Mouse (Mus musculus) lung, adult 2 months (tissue): ENCODE results near the gene L1td1. TPM values are rescaled to one million over a fixed set of nuclear protein-coding genes. Genes with fewer than 3 reads are reported as not detected.

Experiments
- DNase-seq: peaks from one replicate; pipeline ENCODE4 v3.0.0; 2022
- H3K4me1 ChIP-seq: fragments of 200-500 bp; 2 replicates; pipeline ENCODE4 v1.6.1; 2011; ENCODE audit warnings: low read length; ENCODE audit not compliant: control insufficient read depth, insufficient read depth
- H3K4me3 ChIP-seq: fragments of 200-500 bp; replicated peaks from 2 replicates; pipeline ENCODE3; 2011; ENCODE audit warnings: low read depth, mild to moderate bottlenecking, control low read depth, low read length; ENCODE audit errors: extremely low read depth
- CTCF ChIP-seq: fragments of 200-500 bp; IDR thresholded peaks from 2 replicates; pipeline ENCODE4 v1.5.1; 2011; ENCODE audit warnings: mild to moderate bottlenecking, low read length, control low read depth; ENCODE audit not compliant: insufficient read depth
- POLR2A ChIP-seq: fragments of 200-500 bp; IDR thresholded peaks from 2 replicates; pipeline ENCODE4 v1.6.1; 2011; ENCODE audit warnings: low read depth, mild to moderate bottlenecking, control low read depth, low read length, borderline replicate concordance; ENCODE audit errors: extremely low read depth
- WGBS: fragments of 180-500 bp; shearing (Covaris S2); methylation state at CpG from one replicate; pipeline ENCODE4 v1.1.7; 2018; 5-methylcytosine and 5-hydroxymethylcytosine counted together
- polyA plus RNA-seq: library from polyadenylated mRNA; depleted of rRNA; stranded (reverse); fragments of >200 nt; gene quantifications from 2 replicates; pipeline ENCODE4 v1.2.3, GENCODE M21; 2012; rRNA removed

The L1td1 gene
- 0.03 and 0.13 TPM in 2 replicates for polyA plus RNA-seq

DNA sequence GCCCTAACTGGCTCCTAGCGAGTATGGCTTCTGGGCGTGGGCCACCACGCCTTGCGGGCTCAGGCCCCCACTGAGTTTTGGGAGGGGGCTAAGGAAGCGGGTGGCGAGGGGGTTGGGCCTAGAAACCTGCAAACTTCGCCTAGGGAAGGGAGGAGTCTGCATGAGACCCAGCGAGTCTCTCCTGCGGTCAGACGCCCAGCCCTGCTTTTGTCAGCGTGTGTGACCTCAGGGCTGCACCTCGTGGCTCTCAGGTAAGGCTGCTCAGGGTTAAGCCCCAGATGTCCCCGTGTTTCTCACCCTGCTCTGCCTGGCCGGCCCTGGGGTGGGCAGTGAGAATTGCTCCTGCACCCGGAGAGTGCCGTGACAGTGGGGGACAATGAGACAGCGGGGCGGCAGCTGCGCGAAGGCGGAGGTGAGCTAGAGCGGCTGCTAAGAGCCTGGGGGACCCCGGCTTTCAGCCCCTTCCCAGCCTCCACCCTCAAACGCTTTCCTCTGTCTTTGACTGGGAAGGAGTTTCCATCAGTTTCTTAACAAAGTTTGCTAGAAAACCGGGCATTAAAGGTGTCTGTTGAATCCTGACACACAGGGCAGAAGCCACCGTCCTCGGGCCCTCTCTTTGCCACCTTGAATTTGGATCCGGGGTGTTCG, at the start of gene L1td1:
L1td1 (plus strand) TSS at position 145 of the 648 bp plus-strand sequence.
- 25% methylated on average over 29 of the region's 29 CpGs for WGBS
- no peak for DNase-seq
- no peaks in the 10 kb centered on the region; the same call in 1 of the 2 replicates for H3K4me1 ChIP-seq
- H3K4me3 ChIP-seq, result peak within 1 kb of the TSS; percentile 24
- TF ChIP-seq CTCF (no peak), POLR2A (no peak)

DNA sequence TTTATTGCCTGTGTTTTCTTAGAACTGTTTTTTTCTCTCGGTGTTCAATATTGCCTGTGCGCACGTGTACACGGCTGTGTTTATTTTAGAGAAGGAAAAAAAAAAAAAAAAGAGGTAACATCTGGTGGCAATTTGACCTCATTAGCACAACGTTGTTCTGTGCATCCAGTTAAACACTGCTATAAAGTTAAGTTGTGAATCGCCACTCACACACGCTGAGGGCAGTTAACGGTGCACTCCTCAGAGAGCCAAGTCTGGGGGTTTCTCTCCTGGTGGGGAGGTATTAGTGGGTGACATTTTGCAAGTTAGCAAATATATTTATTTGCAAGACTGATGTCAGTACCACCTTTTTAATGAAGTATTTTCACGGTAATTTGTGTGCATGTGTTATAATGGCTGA, 49.0 kb upstream of the L1td1 start:
- TF ChIP-seq CTCF (no peak), POLR2A (no peak)
- Histone ChIP-seq H3K4me1 (no peaks in the 10 kb centered on the region), H3K4me3 (no peak overlapping the region)
- 64% methylated on average over 9 of the region's 9 CpGs for WGBS
- no peak for DNase-seq

DNA sequence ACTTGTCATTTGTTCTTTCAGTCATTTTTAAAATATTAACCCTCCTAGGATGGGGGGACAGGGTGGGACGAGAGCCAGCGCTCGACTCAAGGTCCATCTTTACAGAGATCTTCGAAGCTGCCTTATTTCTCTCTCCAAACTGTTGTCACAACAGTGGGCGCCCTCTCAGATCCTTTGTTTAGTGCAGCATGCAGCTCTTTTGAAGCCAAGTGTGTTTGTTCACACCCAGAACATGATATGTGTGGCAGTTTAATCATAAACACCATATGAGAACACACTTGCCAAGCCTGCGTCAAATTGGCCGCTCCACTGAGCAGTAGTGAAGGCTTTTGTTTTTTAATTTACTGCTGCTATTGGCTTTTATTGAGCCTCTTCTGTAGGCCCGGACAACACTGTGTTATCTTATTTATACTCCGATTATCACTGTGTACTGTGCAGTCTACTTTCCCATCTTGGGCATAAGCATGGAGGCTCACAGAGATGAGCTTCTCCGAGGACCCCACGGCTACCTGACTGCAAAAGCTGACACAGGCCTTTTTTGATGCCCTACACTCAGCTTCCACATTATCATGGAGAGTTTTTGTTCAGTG, 39.8 kb upstream of the L1td1 start:
- DNase-seq, result no peak
- H3K4me1 ChIP-seq, result no peaks in the 10 kb centered on the region
- WGBS, result 92% methylated on average over 11 of the region's 11 CpGs
- no peak overlapping the region for H3K4me3 ChIP-seq
- TF ChIP-seq POLR2A, result no peak
- TF ChIP-seq CTCF, result no peak

DNA sequence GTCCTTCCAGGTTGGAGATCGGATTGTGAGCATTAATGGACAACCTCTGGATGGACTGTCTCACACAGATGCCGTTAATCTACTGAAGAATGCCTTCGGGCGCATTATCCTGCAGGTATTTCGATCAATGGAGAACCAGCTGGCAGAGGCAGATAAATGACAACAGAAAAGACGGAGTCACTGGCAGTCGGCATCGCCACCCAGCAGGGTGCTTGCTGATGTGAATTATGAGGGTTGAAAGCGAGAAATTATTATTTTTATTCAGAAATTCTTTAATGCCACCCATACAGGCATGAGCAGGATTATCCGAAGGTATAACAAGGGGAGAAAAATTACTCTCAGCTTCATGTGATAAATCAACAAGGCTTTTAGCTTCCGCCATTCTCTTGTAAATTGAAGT, 38.4 kb upstream of the L1td1 start:
- Histone ChIP-seq H3K4me1 (no peaks in the 10 kb centered on the region), H3K4me3 (no peak overlapping the region)
- TF ChIP-seq CTCF, result no peak
- no peak for TF ChIP-seq POLR2A
- no peak for DNase-seq
- 91% methylated on average over 11 of the region's 11 CpGs for WGBS

- TF ChIP-seq CTCF (no peak), POLR2A (no peak)
- no peak for DNase-seq
- WGBS, result 75% methylated on average over 9 of the region's 9 CpGs
- no peak overlapping the region for H3K4me3 ChIP-seq
- no peaks in the 10 kb centered on the region for H3K4me1 ChIP-seq
These were observed 38.0 kb upstream of the L1td1 start for GRCm38 (mm10) chr4:98688520-98688919.

GRCm38 (mm10) chr4:98689988-98690387, 36.5 kb upstream of the L1td1 start:
- 100% methylated on average over 1 of the region's 1 CpGs for WGBS
- Histone ChIP-seq H3K4me3 (no peak overlapping the region), H3K4me1 (no peaks in the 10 kb centered on the region)
- TF ChIP-seq POLR2A (no peak), CTCF (no peak)
- no peak for DNase-seq

DNA sequence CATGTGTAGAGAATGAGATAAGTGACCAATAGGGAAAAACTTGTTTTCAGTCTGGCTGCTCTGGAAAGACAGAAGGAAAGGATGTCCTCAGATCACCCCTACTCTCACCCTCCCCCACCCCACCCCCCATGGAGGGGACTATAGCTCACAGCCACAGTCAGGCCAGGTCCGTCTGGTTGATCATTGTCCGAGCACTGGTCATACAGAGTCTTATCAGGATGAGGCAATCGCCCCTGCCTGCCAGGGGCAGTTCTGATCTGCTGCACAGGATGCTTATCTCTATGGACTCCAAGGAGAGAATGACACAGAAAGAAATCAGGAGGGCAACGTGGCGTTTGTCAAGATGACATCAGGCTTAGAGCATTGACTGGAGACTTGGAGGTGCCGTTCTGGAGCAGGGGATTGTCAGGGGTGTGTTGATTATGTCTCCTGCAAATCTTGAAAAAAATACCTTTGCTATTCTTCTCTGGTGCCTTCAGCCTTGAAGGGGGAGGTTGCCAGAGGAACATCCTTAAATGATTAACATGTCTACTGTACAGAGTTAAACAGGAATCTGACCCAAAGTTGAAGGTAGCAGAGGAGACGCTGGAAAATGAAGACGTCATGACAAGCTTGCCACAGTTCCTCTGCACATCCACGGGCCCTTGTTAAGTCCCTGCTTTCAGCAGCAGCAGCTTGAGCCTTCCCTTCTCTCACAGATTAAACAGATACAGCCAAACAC, 32.9 kb upstream of the L1td1 start:
- no peak overlapping the region for H3K4me3 ChIP-seq
- H3K4me1 ChIP-seq, result no peaks in the 10 kb centered on the region
- no peak for DNase-seq
- TF ChIP-seq CTCF (no peak), POLR2A (no peak)
- WGBS, result 43% methylated on average over 9 of the region's 9 CpGs

- WGBS, result 80% methylated on average over 4 of the region's 4 CpGs
- Histone ChIP-seq H3K4me1 (no peaks in the 10 kb centered on the region), H3K4me3 (no peak overlapping the region)
- TF ChIP-seq POLR2A (no peak), CTCF (no peak)
- DNase-seq, result no peak
These were observed 28.6 kb upstream of the L1td1 start for GRCm38 (mm10) chr4:98697932-98698331.

- no peak overlapping the region for H3K4me3 ChIP-seq
- H3K4me1 ChIP-seq, result no peaks in the 10 kb centered on the region
- 63% methylated on average over 3 of the region's 3 CpGs for WGBS
- DNase-seq, result no peak
- TF ChIP-seq POLR2A, result no peak
- TF ChIP-seq CTCF, result no peak
These were observed 27.6 kb upstream of the L1td1 start for GRCm38 (mm10) chr4:98698921-98699320.

- TF ChIP-seq POLR2A (no peak), CTCF (no peak)
- no peaks in the 10 kb centered on the region for H3K4me1 ChIP-seq
- no peak for DNase-seq
- WGBS, result 90% methylated on average over 3 of the region's 3 CpGs
- H3K4me3 ChIP-seq, result no peak overlapping the region
These were observed 26.4 kb upstream of the L1td1 start for GRCm38 (mm10) chr4:98700156-98700555.
